Mouse (Mus musculus) liver, postnatal 0 days (tissue): ENCODE data around the gene Ubash3b.

Experiments used
- CTCF ChIP-seq: sonication (generic); IDR thresholded peaks from 2 replicates; pipeline ENCODE4 v1.5.1; 2016; ENCODE audit warnings: antibody characterized with exemption, low read depth
- EP300 ChIP-seq: IDR thresholded peaks from 2 replicates; pipeline ENCODE4 v1.6.1; 2016; ENCODE audit warnings: antibody characterized with exemption, low read depth, mild to moderate bottlenecking

- TF ChIP-seq CTCF (no peak), EP300 (no peak)
Observed at GRCm38 (mm10) chr9:41143825-41144224, 17.7 kb downstream of the Ubash3b start.
